Mouse (Mus musculus) lung, adult 2 months (tissue): ENCODE measurements around the gene Agl.

Source experiments
- CTCF ChIP-seq: fragments of 200-500 bp; IDR thresholded peaks from 2 replicates; pipeline ENCODE4 v1.5.1; 2011; ENCODE audit warnings: mild to moderate bottlenecking, low read length, control low read depth; ENCODE audit not compliant: insufficient read depth
- POLR2A ChIP-seq: fragments of 200-500 bp; IDR thresholded peaks from 2 replicates; pipeline ENCODE4 v1.6.1; 2011; ENCODE audit warnings: low read depth, mild to moderate bottlenecking, control low read depth, low read length, borderline replicate concordance; ENCODE audit errors: extremely low read depth

GRCm38 (mm10) chr3:116722980-116723379 lies 85.0 kb downstream of the Agl start:
- TF ChIP-seq CTCF (no peak), POLR2A (no peak)
